Mouse (Mus musculus) liver, postnatal 0 days (tissue): ENCODE measurements around the gene 1700022I11Rik. TPM values are rescaled to one million over a fixed set of nuclear protein-coding genes. Genes with fewer than 3 reads are reported as not detected.

Experiments used
- ATAC-seq: fragments of 200-750 bp; cut with Nextera tagmentation; 2 replicates; pipeline ENCODE4 v1.8.0; 2017; ENCODE audit warnings: mild to moderate bottlenecking, moderate library complexity
- DNase-seq: peaks from one replicate; pipeline ENCODE4 v3.0.0-alpha.2; 2016
- H3K27ac ChIP-seq: fragments of 300-500 bp; sonication (generic); 2 replicates; pipeline ENCODE4 v1.5.1; 2014; ENCODE audit warnings: antibody characterized with exemption, moderate library complexity, mild to moderate bottlenecking, low read depth
- H3K27me3 ChIP-seq: fragments of 300-500 bp; sonication (generic); 2 replicates; pipeline ENCODE4 v1.6.1; 2014; ENCODE audit warnings: low read length, control low read depth, mixed read lengths; ENCODE audit not compliant: insufficient read depth
- H3K36me3 ChIP-seq: fragments of 300-500 bp; sonication (generic); replicated peaks from 2 replicates; pipeline ENCODE4 v1.6.1; 2014; ENCODE audit warnings: mild to moderate bottlenecking, control low read depth, low read length, moderate library complexity, mixed read lengths; ENCODE audit not compliant: insufficient read depth
- H3K4me1 ChIP-seq: fragments of 300-500 bp; sonication (generic); 2 replicates; pipeline ENCODE4 v1.6.1; 2014; ENCODE audit warnings: antibody characterized with exemption, mild to moderate bottlenecking, control low read depth; ENCODE audit not compliant: insufficient read depth
- H3K4me2 ChIP-seq: fragments of 300-500 bp; sonication (generic); 2 replicates; pipeline ENCODE4 v1.6.1; 2014; ENCODE audit warnings: low read depth, mild to moderate bottlenecking, low read length, moderate library complexity, mixed read lengths
- H3K4me3 ChIP-seq: fragments of 300-500 bp; sonication (generic); 2 replicates; pipeline ENCODE4 v1.5.1; 2014; ENCODE audit warnings: low read depth, low read length
- H3K9ac ChIP-seq: fragments of 300-500 bp; sonication (generic); replicated peaks from 2 replicates; pipeline ENCODE4 v1.6.1; 2014; ENCODE audit warnings: mild to moderate bottlenecking, moderate library complexity
- H3K9me3 ChIP-seq: fragments of 300-500 bp; sonication (generic); 2 replicates; pipeline ENCODE4 v1.6.1; 2016; ENCODE audit warnings: mild to moderate bottlenecking, control low read depth, low read length, mixed read lengths
- CTCF ChIP-seq: sonication (generic); IDR thresholded peaks from 2 replicates; pipeline ENCODE4 v1.5.1; 2016; ENCODE audit warnings: antibody characterized with exemption, low read depth
- EP300 ChIP-seq: IDR thresholded peaks from 2 replicates; pipeline ENCODE4 v1.6.1; 2016; ENCODE audit warnings: antibody characterized with exemption, low read depth, mild to moderate bottlenecking
- WGBS: fragments of 180-500 bp; shearing (Covaris S2); extraction: QIAGEN DNeasy Blood & Tissue Kit; methylation state at CpG from one replicate; pipeline ENCODE4 v1.1.7; 2014; ENCODE audit not compliant: insufficient replicate concordance; 5-methylcytosine and 5-hydroxymethylcytosine counted together
- polyA plus RNA-seq: library from polyadenylated mRNA; unstranded; fragments of >200 nt; fragmentation: Nextera tagmentation; extraction: Ambion mirVana; gene quantifications from 2 replicates; pipeline ENCODE4 v1.2.1, GENCODE M21; 2015

Gene 1700022I11Rik
- 0.17 TPM in 1 of 2 replicates, not detected in the other for polyA plus RNA-seq

GRCm38 (mm10) chr4:42969304-42969703 is at the start of gene 1700022I11Rik:
Gene 1700022I11Rik, plus strand, starts transcription at chr4:42969604.
- Histone ChIP-seq H3K27ac (no peak within 1 kb of the TSS), H3K4me2 (no peak within 1 kb of the TSS), H3K4me3 (no peak within 1 kb of the TSS), H3K4me1 (no peaks in the 10 kb centered on the region), H3K36me3 (no peaks in the 10 kb centered on the region), H3K9ac (no peak within 1 kb of the TSS), H3K9me3 (no peaks in the 10 kb centered on the region), H3K27me3 (no peaks in the 10 kb centered on the region)
- DNase-seq = no peak
- ATAC-seq = no peak
- no peak for TF ChIP-seq CTCF
- TF ChIP-seq EP300 = no peak
- 81% methylated on average over 4 of the region's 4 CpGs for WGBS

GRCm38 (mm10) chr4:42920726-42921125 is 48.7 kb upstream of the 1700022I11Rik start:
- H3K27me3 ChIP-seq = peaks cover 30% of the 10 kb centered on the region
- no peak overlapping the region for H3K4me3 ChIP-seq
- H3K27ac ChIP-seq = no peak overlapping the region
- no peak for DNase-seq
- ATAC-seq = no peak
- H3K9ac ChIP-seq = no peak overlapping the region
- no peak overlapping the region for H3K4me2 ChIP-seq
- TF ChIP-seq CTCF (no peak), EP300 (no peak)
- no peaks in the 10 kb centered on the region for H3K36me3 ChIP-seq
- peaks cover 3% of the 10 kb centered on the region; the same call in 1 of the 2 replicates for H3K4me1 ChIP-seq
- WGBS = 60% methylated on average over 9 of the region's 9 CpGs
- H3K9me3 ChIP-seq = no peaks in the 10 kb centered on the region

GRCm38 (mm10) chr4:42921536-42921935 is 47.9 kb upstream of the 1700022I11Rik start:
- DNase-seq (no peak), ATAC-seq (no peak)
- no peaks in the 10 kb centered on the region for H3K36me3 ChIP-seq
- peaks cover 22% of the 10 kb centered on the region for H3K27me3 ChIP-seq
- no peak overlapping the region for H3K9ac ChIP-seq
- H3K9me3 ChIP-seq = no peaks in the 10 kb centered on the region
- no peak overlapping the region for H3K27ac ChIP-seq
- TF ChIP-seq CTCF (no peak), EP300 (no peak)
- 76% methylated on average over 2 of the region's 2 CpGs for WGBS
- H3K4me2 ChIP-seq = no peak overlapping the region
- H3K4me1 ChIP-seq = peaks cover 3% of the 10 kb centered on the region; the same call in 1 of the 2 replicates
- H3K4me3 ChIP-seq = no peak overlapping the region

- Histone ChIP-seq H3K4me3 (no peak overlapping the region), H3K4me1 (no peaks in the 10 kb centered on the region), H3K9me3 (no peaks in the 10 kb centered on the region), H3K27ac (no peak overlapping the region), H3K9ac (no peak overlapping the region), H3K27me3 (peaks cover 19% of the 10 kb centered on the region), H3K36me3 (no peaks in the 10 kb centered on the region), H3K4me2 (no peak overlapping the region)
- 64% methylated on average over 6 of the region's 6 CpGs for WGBS
- TF ChIP-seq CTCF (no peak), EP300 (no peak)
- ATAC-seq (no peak), DNase-seq (no peak)
Measured at GRCm38 (mm10) chr4:42922056-42922455, 47.3 kb upstream of the 1700022I11Rik start.

GRCm38 (mm10) chr4:42922461-42922860 is 46.9 kb upstream of the 1700022I11Rik start:
- ATAC-seq = no peak
- 75% methylated on average over 8 of the region's 8 CpGs for WGBS
- H3K27ac ChIP-seq = no peak overlapping the region

GRCm38 (mm10) chr4:42924095-42924710 is 45.2 kb upstream of the 1700022I11Rik start:
- no peak for ATAC-seq

More at GRCm38 (mm10) chr4:42922461-42922860, 46.9 kb upstream of the 1700022I11Rik start:
- H3K27me3 ChIP-seq = peaks cover 16% of the 10 kb centered on the region
- no peak overlapping the region for H3K4me2 ChIP-seq
- no peak overlapping the region for H3K9ac ChIP-seq
- H3K9me3 ChIP-seq = no peaks in the 10 kb centered on the region
- no peaks in the 10 kb centered on the region for H3K36me3 ChIP-seq
- TF ChIP-seq CTCF (no peak), EP300 (no peak)
- no peaks in the 10 kb centered on the region for H3K4me1 ChIP-seq
- no peak for DNase-seq
- no peak overlapping the region for H3K4me3 ChIP-seq

More at GRCm38 (mm10) chr4:42924095-42924710, 45.2 kb upstream of the 1700022I11Rik start:
- no peaks in the 10 kb centered on the region for H3K36me3 ChIP-seq
- DNase-seq = no peak
- H3K9me3 ChIP-seq = no peaks in the 10 kb centered on the region
- H3K4me1 ChIP-seq = no peaks in the 10 kb centered on the region
- WGBS = 71% methylated on average over 13 of the region's 13 CpGs
- no peak overlapping the region for H3K4me2 ChIP-seq
- H3K27me3 ChIP-seq = no peaks in the 10 kb centered on the region
- H3K27ac ChIP-seq = no peak overlapping the region
- H3K4me3 ChIP-seq = no peak overlapping the region
- no peak overlapping the region for H3K9ac ChIP-seq
- TF ChIP-seq EP300 (no peak), CTCF (no peak)
